Mouse (Mus musculus) small intestine, adult 2 months (tissue): Measurements from ENCODE around the gene Dnttip1. TPM values are rescaled to one million over a fixed set of nuclear protein-coding genes. Genes with fewer than 3 reads are reported as not detected.

ENCODE experiments used
- H3K27ac ChIP-seq: fragments of 200-500 bp; 2 replicates; pipeline ENCODE4 v1.5.1; 2012; ENCODE audit warnings: low read depth, low read length, control low read depth, inconsistent platforms; ENCODE audit not compliant: insufficient read depth
- H3K27me3 ChIP-seq: fragments of 200-500 bp; 2 replicates; pipeline ENCODE4 v1.6.1; 2012; ENCODE audit warnings: mild to moderate bottlenecking, moderate library complexity, low read length, inconsistent platforms; ENCODE audit not compliant: control insufficient read depth, insufficient read depth
- H3K36me3 ChIP-seq: fragments of 200-500 bp; 2 replicates; pipeline ENCODE4 v1.6.1; 2012; ENCODE audit warnings: mild to moderate bottlenecking, low read length, control low read depth, inconsistent platforms; ENCODE audit not compliant: control insufficient read depth, insufficient read depth
- H3K4me1 ChIP-seq: fragments of 200-500 bp; 2 replicates; pipeline ENCODE4 v1.6.1; 2012; ENCODE audit warnings: low read length, inconsistent platforms, mixed read lengths; ENCODE audit not compliant: control insufficient read depth, insufficient read depth, insufficient read length
- H3K4me3 ChIP-seq: fragments of 200-500 bp; 2 replicates; pipeline ENCODE4 v1.5.1; 2012; ENCODE audit warnings: low read depth, mild to moderate bottlenecking, control low read depth, inconsistent platforms, low read length, moderate library complexity
- CTCF ChIP-seq: fragments of 200-500 bp; IDR thresholded peaks from 2 replicates; pipeline ENCODE4 v1.5.1; 2012; ENCODE audit warnings: low read depth, mild to moderate bottlenecking, control low read depth, inconsistent platforms, low read length, moderate library complexity, mixed read lengths; ENCODE audit not compliant: insufficient replicate concordance, insufficient read length; ENCODE audit errors: extremely low read depth
- POLR2A ChIP-seq: fragments of 200-500 bp; IDR thresholded peaks from 2 replicates; pipeline ENCODE4 v1.6.1; 2012; ENCODE audit warnings: low read depth, mild to moderate bottlenecking, control low read depth, inconsistent platforms, low read length, moderate library complexity
- WGBS: fragments of 180-500 bp; shearing (Covaris S2); methylation state at CpG from one replicate; pipeline ENCODE4 v1.1.7; 2018; 5-methylcytosine and 5-hydroxymethylcytosine counted together
- polyA plus RNA-seq: library from polyadenylated mRNA; depleted of rRNA; stranded (reverse); fragments of >200 nt; gene quantifications from 2 replicates; pipeline ENCODE4 v1.2.3, GENCODE M21; 2012; rRNA removed

The Dnttip1 gene
- polyA plus RNA-seq, 1 experiment: 37.8 TPM

DNA sequence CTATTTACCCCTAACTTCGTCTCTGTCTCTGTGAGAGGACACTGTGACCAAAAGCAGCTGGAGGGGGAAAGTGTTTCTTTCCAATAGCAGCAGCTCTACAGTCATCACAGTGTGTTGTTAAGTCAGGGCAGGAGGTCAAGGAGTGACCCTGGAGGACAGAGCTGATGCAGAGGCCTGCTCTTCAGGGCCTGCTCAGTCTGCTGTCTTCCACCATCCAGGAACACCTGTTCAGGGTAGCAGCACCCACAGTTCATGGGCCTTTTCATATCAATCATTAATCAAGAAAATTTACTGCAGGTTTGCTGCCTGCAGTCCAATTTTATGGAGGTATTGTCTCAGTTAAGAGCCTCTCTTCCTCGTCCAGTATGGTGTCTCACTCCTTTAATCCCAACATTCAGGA is 67.8 kb downstream of the Dnttip1 start:
- TF ChIP-seq CTCF (no peak), POLR2A (no peak)
- H3K36me3 ChIP-seq: peaks cover 4% of the 10 kb centered on the region
- H3K4me1 ChIP-seq: peaks cover 8% of the 10 kb centered on the region; the same call in 1 of the 2 replicates
- 31% methylated on average over 2 of the region's 2 CpGs for WGBS
- no peaks in the 10 kb centered on the region for H3K27me3 ChIP-seq
- H3K4me3 ChIP-seq: no peak overlapping the region
- H3K27ac ChIP-seq: peak overlapping the region; percentile 29

DNA sequence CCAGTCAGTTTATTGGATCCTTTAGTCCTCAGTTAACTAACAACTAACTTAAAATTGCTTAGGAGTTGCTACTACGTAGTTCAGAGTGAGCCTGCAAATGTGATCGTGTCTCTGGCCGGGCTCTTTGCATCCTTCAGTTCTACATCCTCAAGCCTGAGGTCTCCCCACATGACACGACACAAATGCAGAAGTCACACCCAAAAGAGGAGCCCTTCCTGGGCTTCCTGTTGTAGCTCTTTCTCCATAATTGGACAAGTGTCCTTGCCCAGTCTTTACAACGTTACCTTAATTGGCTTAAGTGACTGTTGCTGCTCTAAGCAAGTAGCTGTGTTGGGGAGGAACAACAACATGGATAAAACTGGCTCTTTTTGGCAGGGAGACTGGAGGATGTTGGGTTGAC is 69.6 kb downstream of the Dnttip1 start:
- H3K4me1 ChIP-seq: peaks cover 8% of the 10 kb centered on the region; the same call in 1 of the 2 replicates
- no peak overlapping the region for H3K27ac ChIP-seq
- no peak overlapping the region for H3K4me3 ChIP-seq
- H3K36me3 ChIP-seq: peaks cover 8% of the 10 kb centered on the region
- H3K27me3 ChIP-seq: no peaks in the 10 kb centered on the region
- no peak for TF ChIP-seq POLR2A
- no peak for TF ChIP-seq CTCF
- 83% methylated on average over 5 of the region's 5 CpGs for WGBS

DNA sequence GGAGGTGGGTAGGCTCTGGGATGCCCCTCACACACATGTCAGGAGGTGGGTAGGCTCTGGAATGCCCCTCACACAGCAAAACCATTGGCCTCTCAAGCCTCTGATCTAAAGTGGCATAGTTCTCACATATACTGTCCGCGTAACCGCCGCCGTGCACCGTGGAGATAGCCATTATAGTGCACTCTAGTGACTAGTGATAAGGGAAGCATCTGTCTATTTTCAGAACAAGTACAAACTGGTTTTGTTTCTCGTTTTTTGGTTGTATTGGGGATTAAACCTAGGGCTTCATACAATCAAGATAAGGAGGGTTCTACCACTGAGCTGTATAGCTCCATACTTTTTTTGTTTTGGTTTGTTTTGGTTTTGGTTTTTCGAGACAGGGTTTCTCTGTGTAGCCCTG is 70.0 kb downstream of the Dnttip1 start:
- H3K4me1 ChIP-seq: peaks cover 8% of the 10 kb centered on the region; the same call in 1 of the 2 replicates
- no peaks in the 10 kb centered on the region for H3K27me3 ChIP-seq
- 89% methylated on average over 8 of the region's 8 CpGs for WGBS
- no peak for TF ChIP-seq POLR2A
- no peak overlapping the region for H3K4me3 ChIP-seq
- H3K36me3 ChIP-seq: peaks cover 11% of the 10 kb centered on the region
- no peak overlapping the region for H3K27ac ChIP-seq

DNA sequence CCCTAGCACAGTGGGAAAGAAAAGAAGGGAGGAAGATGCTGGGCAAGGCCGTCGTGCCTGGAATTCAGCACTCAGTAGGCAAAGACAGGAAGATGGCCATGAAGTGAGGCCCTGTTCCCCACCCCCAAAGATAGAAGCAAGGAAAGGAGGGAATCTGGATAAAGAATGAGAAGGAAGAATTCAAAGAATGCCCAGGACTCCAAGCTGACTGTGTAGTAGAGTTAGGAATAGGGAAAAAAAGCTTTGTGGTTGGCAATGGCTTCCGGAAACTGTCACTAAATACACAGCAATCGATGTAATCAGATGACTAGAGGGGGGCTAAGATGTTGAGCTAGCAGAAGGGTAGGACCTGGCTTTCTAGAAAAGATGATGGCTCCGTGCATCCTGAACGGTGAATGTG is 71.4 kb downstream of the Dnttip1 start:
- no peaks in the 10 kb centered on the region for H3K27me3 ChIP-seq
- peaks cover 8% of the 10 kb centered on the region; the same call in 1 of the 2 replicates for H3K4me1 ChIP-seq
- H3K4me3 ChIP-seq: no peak overlapping the region
- 85% methylated on average over 6 of the region's 6 CpGs for WGBS
- TF ChIP-seq CTCF: no peak
- TF ChIP-seq POLR2A: no peak
- H3K27ac ChIP-seq: no peak overlapping the region
- H3K36me3 ChIP-seq: peaks cover 18% of the 10 kb centered on the region

DNA sequence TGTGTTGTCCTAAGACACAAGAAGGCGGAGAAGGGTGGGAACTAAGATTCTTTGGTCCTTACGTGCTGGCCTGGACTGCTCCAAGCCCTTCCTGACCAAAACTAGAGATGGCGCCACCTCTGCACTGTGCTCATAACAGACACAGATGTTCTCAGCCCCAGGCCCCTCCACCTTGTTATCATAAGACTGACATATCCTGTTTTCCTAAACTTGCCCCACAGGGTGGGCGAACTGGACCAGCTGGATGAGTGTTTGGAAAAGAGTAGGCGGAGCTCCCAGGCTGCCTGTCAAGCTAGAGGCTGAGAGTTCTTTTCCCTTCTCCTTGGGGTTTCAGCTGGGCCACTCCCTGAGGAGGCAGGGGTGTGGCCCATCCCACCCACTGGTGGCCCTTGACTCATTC is 71.9 kb downstream of the Dnttip1 start:
- H3K4me1 ChIP-seq: peaks cover 7% of the 10 kb centered on the region; the same call in 1 of the 2 replicates
- peaks cover 17% of the 10 kb centered on the region for H3K36me3 ChIP-seq
- 79% methylated on average over 5 of the region's 5 CpGs for WGBS
- TF ChIP-seq CTCF (no peak), POLR2A (no peak)
- H3K27me3 ChIP-seq: no peaks in the 10 kb centered on the region
- H3K27ac ChIP-seq: no peak overlapping the region
- no peak overlapping the region for H3K4me3 ChIP-seq

Other genes starting within 250 kb of the Dnttip1 start
- 117 and 171 TPM in 2 replicates for gene Pigt, start 248.5 kb upstream of the Dnttip1 start, polyA plus RNA-seq
- gene Wfdc2, start 183.6 kb upstream of the Dnttip1 start, polyA plus RNA-seq: 3.2 and 40.1 TPM in 2 replicates
- gene Spint3, start 172.5 kb upstream of the Dnttip1 start, polyA plus RNA-seq: not detected in 2 replicates
- not detected in 2 replicates for gene Wfdc6a, start 160.5 kb upstream of the Dnttip1 start, polyA plus RNA-seq
- not detected in 2 replicates for gene Eppin, start 152.4 kb upstream of the Dnttip1 start, polyA plus RNA-seq
- gene Wfdc6b, start 132.5 kb upstream of the Dnttip1 start, polyA plus RNA-seq: not detected in 2 replicates
- gene Wfdc8, start 132.4 kb upstream of the Dnttip1 start, polyA plus RNA-seq: 0.05 TPM in 1 of 2 replicates, not detected in the other
- not detected in 2 replicates for gene Wfdc16, start 107.2 kb upstream of the Dnttip1 start, polyA plus RNA-seq
- gene Wfdc10, start 89.9 kb upstream of the Dnttip1 start, polyA plus RNA-seq: 1.8 TPM in 1 of 2 replicates, not detected in the other
- not detected in 2 replicates for gene Wfdc9, start 89.4 kb upstream of the Dnttip1 start, polyA plus RNA-seq
- gene Wfdc11, start 71.9 kb upstream of the Dnttip1 start, polyA plus RNA-seq: not detected in 2 replicates
- gene Wfdc13, start 60.9 kb upstream of the Dnttip1 start, polyA plus RNA-seq: not detected in 2 replicates
- not detected in 2 replicates for gene Spint4, start 47.5 kb upstream of the Dnttip1 start, polyA plus RNA-seq
- gene Spint5, start 30.7 kb upstream of the Dnttip1 start, polyA plus RNA-seq: not detected in 2 replicates
- 0.06 and 0.75 TPM in 2 replicates for gene Wfdc3, start 52 bp upstream of the Dnttip1 start, polyA plus RNA-seq
- gene Ube2c, start 23.9 kb downstream of the Dnttip1 start, polyA plus RNA-seq: 39.1 and 91.2 TPM in 2 replicates
- not detected in 2 replicates for gene Tnnc2, start 34.0 kb downstream of the Dnttip1 start, polyA plus RNA-seq
- gene Snx21, start 39.8 kb downstream of the Dnttip1 start, polyA plus RNA-seq: 9.7 and 19.2 TPM in 2 replicates
- gene Acot8, start 58.9 kb downstream of the Dnttip1 start, polyA plus RNA-seq: 76.9 and 102 TPM in 2 replicates
- 1.7 and 2.6 TPM in 2 replicates for gene Zswim3, start 59.1 kb downstream of the Dnttip1 start, polyA plus RNA-seq
- 4.8 and 8.1 TPM in 2 replicates for gene Zswim1, start 76.7 kb downstream of the Dnttip1 start, polyA plus RNA-seq
- not detected in 2 replicates for gene Spata25, start 82.6 kb downstream of the Dnttip1 start, polyA plus RNA-seq
- 156 and 235 TPM in 2 replicates for gene Ctsa, start 86.9 kb downstream of the Dnttip1 start, polyA plus RNA-seq
- 1.7 and 3.1 TPM in 2 replicates for gene Neurl2, start 87.5 kb downstream of the Dnttip1 start, polyA plus RNA-seq
- gene Pltp, start 111.7 kb downstream of the Dnttip1 start, polyA plus RNA-seq: 20.9 and 34.2 TPM in 2 replicates
- gene Pcif1, start 133.3 kb downstream of the Dnttip1 start, polyA plus RNA-seq: 22.8 and 30.3 TPM in 2 replicates
- gene Zfp335, start 165.8 kb downstream of the Dnttip1 start, polyA plus RNA-seq: 19.1 and 34.1 TPM in 2 replicates
- 11.1 and 12.1 TPM in 2 replicates for gene Mmp9, start 194.8 kb downstream of the Dnttip1 start, polyA plus RNA-seq
- gene Slc12a5, start 214.8 kb downstream of the Dnttip1 start, polyA plus RNA-seq: 0.57 and 0.60 TPM in 2 replicates